Mouse (Mus musculus): ENCODE measurements around the gene Osbp.

DNA sequence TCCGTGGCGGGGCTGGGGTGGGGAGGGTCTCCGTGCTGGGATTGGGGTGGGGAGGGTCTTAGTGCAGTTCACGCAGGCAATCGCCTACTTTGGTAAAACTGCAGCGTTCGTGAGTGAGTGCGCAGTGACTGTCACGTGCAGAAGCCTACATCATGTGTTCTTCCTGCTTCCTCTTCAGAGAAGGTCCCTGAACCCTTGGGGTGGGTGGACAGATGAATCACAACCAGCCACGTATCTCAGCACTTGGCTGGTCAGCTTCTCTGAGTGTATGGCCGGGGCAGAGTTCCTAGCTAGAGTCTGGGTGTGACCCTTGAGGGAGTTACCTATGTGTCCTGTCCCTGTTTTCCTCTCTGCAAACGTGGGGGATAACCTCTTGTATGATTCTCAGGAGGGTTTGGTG is 47.5 kb downstream of the Osbp start:
- TF ChIP-seq CTCF (conservative IDR thresholded peaks at IDR 0.05; ENCODE audit: low read length), result no peak
- TF ChIP-seq NANOG (IDR thresholded peaks at IDR 0.05; ENCODE audit: borderline replicate concordance, low read length), result no peak

Data from E14TG2a.4 (cell line).